Mouse (Mus musculus) hindbrain, embryonic 13.5 days (tissue): ENCODE results near the gene Tbx15. TPM values are rescaled to one million over a fixed set of nuclear protein-coding genes. Genes with fewer than 3 reads are reported as not detected.
A peak's percentile ranks its signal among the peaks of the same experiment; 100 is the strongest.

Experiments used
- ATAC-seq: fragments of 200-750 bp; cut with Nextera tagmentation; 2 replicates; pipeline ENCODE4 v1.8.0; 2017; ENCODE audit warnings: moderate TSS enrichment; ENCODE audit not compliant: low FRiP score
- H3K27ac ChIP-seq: fragments of 300-500 bp; sonication (generic); 2 replicates; pipeline ENCODE4 v1.5.1; 2015; ENCODE audit warnings: inconsistent platforms, mild to moderate bottlenecking, moderate library complexity
- H3K27me3 ChIP-seq: fragments of 300-500 bp; sonication (generic); 2 replicates; pipeline ENCODE4 v1.6.1; 2015; ENCODE audit warnings: mild to moderate bottlenecking, inconsistent platforms
- H3K36me3 ChIP-seq: fragments of 300-500 bp; sonication (generic); 2 replicates; pipeline ENCODE4 v1.6.1; 2015; ENCODE audit warnings: mild to moderate bottlenecking, inconsistent platforms
- H3K4me1 ChIP-seq: fragments of 300-500 bp; sonication (generic); replicated peaks from 2 replicates; pipeline ENCODE4 v1.6.1; 2015; ENCODE audit warnings: inconsistent platforms
- H3K4me2 ChIP-seq: fragments of 300-500 bp; sonication (generic); 2 replicates; pipeline ENCODE4 v1.6.1; 2015; ENCODE audit warnings: inconsistent platforms, mild to moderate bottlenecking, moderate library complexity
- H3K4me3 ChIP-seq: fragments of 300-500 bp; sonication (generic); 2 replicates; pipeline ENCODE4 v1.5.1; 2015; ENCODE audit warnings: mild to moderate bottlenecking, inconsistent platforms
- H3K9ac ChIP-seq: fragments of 300-500 bp; sonication (generic); 2 replicates; pipeline ENCODE4 v1.6.1; 2015; ENCODE audit warnings: mild to moderate bottlenecking, inconsistent platforms
- H3K9me3 ChIP-seq: fragments of 300-500 bp; sonication (generic); 2 replicates; pipeline ENCODE4 v1.6.1; 2016; ENCODE audit warnings: inconsistent platforms
- WGBS: fragments of 180-500 bp; shearing (Covaris S2); methylation state at CpG from one replicate; pipeline ENCODE4 v1.1.7; 2015; 5-methylcytosine and 5-hydroxymethylcytosine counted together
- polyA plus RNA-seq: library from polyadenylated mRNA; unstranded; fragments of >200 nt; fragmentation: Nextera tagmentation; extraction: Ambion mirVana; gene quantifications from 2 replicates; pipeline ENCODE4 v1.2.1, GENCODE M21; 2015

The Tbx15 gene
- polyA plus RNA-seq, 1 experiment from 2014 or later: 0.57 TPM

DNA sequence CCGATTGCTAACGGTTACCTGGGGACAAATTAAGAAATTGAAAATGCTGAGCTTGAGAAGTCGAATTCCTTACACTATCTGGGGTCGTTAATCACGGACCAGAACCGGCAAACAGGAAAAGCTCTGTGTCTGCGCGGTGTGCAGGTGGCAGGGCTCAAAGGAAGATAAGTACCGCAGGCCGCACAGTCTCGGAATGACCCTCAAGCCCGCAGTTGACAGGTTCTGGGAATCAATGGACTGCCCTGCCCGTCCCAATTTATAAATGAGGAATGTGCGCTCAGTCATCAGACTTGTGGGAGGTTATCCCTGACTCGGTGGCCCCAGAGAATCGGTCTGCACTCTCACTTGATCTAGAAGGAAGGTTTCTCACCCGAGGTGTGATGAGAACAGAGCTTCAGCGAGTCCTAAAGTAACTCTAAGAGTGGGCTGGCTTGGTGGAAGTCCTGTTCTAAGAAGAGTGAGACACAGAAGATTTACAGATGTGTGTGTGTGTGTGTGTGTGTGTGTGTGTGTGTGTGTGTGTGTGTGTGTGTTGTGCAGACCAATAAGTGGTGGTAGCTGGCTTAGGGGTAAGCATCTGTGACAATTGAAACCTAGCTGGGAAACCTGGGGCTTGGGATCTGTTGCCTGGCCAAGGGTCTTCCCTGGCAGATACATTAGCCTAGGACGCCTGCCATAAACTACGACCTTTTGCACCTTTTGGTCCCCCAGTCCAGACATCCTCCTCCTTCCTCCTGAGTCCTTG lies 708 bp upstream of the Tbx15 start:
- no peaks in the 10 kb centered on the region for H3K36me3 ChIP-seq
- H3K27ac ChIP-seq: no peak overlapping the region
- no peak overlapping the region for H3K4me3 ChIP-seq
- H3K9me3 ChIP-seq: no peaks in the 10 kb centered on the region
- peaks cover 98% of the 10 kb centered on the region for H3K27me3 ChIP-seq
- peaks cover 6% of the 10 kb centered on the region for H3K4me1 ChIP-seq
- WGBS: 2% methylated on average over 20 of the region's 20 CpGs
- H3K4me2 ChIP-seq: no peak overlapping the region
- ATAC-seq: no peak
- no peak overlapping the region for H3K9ac ChIP-seq

DNA sequence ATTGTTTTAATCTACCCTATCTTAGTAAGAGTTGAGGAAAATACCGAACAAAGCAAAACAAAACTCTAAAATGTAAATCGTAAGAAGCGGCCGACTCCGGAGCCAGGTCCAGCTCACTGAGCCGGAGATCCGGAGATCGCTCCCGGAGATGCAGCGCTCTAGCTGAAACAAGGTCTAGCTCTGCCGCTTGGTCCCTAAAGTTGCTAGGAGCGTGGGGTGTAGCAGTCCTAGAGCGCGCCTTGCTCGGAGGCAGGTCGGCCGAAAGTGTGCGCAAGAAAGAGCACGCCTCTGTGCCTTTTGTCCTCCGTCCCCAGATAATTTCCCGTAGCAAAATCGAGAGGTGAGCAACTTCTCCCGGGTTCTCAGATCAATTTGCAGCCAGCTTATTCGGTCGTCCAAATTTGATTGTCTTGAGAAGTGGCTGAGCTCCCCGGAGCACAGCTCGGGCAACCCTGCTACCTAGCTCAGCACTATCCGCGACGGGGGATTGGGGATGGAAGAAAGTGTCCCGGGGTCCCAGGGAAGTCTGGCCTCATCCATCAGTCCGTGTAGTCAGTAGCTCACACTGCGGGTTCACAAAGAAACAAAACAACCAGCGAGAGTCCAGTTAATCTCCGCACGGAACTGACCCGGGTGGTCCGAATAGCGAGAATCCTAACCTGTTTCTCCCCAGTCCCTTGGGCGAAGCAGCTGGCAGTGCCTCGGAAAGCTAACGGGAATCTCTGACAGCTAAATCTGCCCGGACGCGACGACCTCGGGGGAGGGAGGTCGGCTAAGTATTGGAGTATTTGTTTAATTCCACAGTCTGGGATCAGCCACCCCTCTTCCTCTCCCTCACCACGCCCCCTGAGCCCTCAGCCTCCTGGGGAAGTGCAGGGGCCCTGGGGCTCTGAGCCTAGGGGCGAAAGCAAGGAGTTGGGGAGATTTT lies 894 bp downstream of the Tbx15 start:
- no peak overlapping the region for H3K4me3 ChIP-seq
- no peak overlapping the region for H3K27ac ChIP-seq
- H3K9ac ChIP-seq: no peak overlapping the region
- no peaks in the 10 kb centered on the region for H3K36me3 ChIP-seq
- H3K9me3 ChIP-seq: no peaks in the 10 kb centered on the region
- WGBS: under 1% methylated on average over 50 of the region's 50 CpGs
- H3K4me2 ChIP-seq: peak overlapping the region; percentile 19; the same call in 1 of the 2 replicates
- H3K27me3 ChIP-seq: peaks cover 98% of the 10 kb centered on the region
- no peak for ATAC-seq
- H3K4me1 ChIP-seq: peaks cover 4% of the 10 kb centered on the region; the same call in 1 of the 2 replicates

DNA sequence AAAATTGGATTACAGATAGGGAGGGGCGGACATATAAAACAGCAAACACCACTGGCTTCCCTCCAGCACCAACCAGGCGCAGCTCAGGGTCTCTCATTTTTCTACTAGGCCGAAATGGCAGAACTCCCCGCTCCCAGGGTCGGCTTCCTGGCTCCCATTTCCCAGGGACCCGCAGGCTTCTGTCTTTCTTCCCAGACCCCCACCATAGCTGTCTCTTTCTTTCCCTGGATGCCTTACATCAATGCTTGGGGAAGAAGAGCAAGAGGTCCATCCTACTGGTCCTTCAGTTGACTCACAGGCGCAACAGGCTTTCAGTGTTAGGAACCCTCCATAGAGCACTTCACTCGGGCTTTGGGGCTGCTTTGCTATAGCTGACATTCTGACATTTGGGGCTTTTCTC lies 2.3 kb downstream of the Tbx15 start:
- Histone ChIP-seq H3K9ac (no peak overlapping the region), H3K36me3 (no peaks in the 10 kb centered on the region), H3K4me3 (no peak overlapping the region), H3K4me1 (peaks cover 4% of the 10 kb centered on the region; the same call in 1 of the 2 replicates), H3K4me2 (no peak overlapping the region), H3K9me3 (no peaks in the 10 kb centered on the region), H3K27me3 (peaks cover 100% of the 10 kb centered on the region), H3K27ac (no peak overlapping the region)
- 1% methylated on average over 8 of the region's 8 CpGs for WGBS
- no peak for ATAC-seq

DNA sequence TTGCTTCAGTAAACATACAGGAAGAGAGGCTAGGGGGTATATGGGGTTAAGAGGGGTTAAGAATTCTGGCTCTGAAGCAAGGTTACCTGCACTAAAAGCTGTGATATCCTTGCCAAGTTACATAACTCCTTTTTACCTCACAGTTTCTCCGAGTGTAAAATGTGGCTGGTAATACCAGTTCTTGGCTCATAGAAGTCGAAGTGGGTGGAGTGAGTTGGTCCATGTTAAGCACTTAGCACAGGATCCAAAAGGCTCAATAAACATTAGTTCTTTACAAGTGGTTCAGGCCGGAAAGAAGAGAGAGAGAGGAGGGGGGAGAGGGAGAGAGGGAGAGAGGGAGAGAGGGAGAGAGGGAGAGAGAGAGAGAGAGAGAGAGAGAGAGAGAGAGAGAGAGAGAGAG lies 5.2 kb downstream of the Tbx15 start:
- WGBS: 21% methylated on average over 3 of the region's 3 CpGs
- H3K4me2 ChIP-seq: no peak overlapping the region
- no peak overlapping the region for H3K27ac ChIP-seq
- H3K36me3 ChIP-seq: no peaks in the 10 kb centered on the region
- ATAC-seq: no peak
- H3K27me3 ChIP-seq: peaks cover 100% of the 10 kb centered on the region
- H3K4me3 ChIP-seq: no peak overlapping the region
- peaks cover 4% of the 10 kb centered on the region; the same call in 1 of the 2 replicates for H3K4me1 ChIP-seq
- no peaks in the 10 kb centered on the region for H3K9me3 ChIP-seq
- no peak overlapping the region for H3K9ac ChIP-seq

DNA sequence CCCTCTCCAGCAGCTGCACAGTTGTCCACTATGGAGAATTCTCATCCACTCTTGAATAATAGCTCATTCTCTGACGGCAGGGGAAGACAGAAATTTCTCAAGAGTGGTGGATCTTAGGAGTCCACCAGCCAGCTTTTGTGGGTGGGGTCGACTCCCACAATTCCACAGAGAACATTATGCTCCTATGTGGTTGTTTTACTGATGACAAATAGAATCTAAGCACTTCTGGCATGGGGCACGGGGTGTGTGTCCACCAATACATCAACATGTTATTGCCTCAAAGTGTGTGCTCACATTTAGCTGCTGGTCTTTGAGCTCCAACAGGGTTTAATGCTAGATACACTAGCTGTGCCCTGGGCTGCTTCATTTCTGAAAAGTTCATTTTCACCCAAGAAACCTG lies 6.4 kb downstream of the Tbx15 start:
- ATAC-seq: no peak
- no peak overlapping the region for H3K4me3 ChIP-seq
- WGBS: 34% methylated on average over 3 of the region's 3 CpGs
- no peaks in the 10 kb centered on the region for H3K9me3 ChIP-seq
- H3K27ac ChIP-seq: no peak overlapping the region
- H3K4me2 ChIP-seq: no peak overlapping the region
- no peaks in the 10 kb centered on the region for H3K4me1 ChIP-seq
- H3K36me3 ChIP-seq: no peaks in the 10 kb centered on the region
- H3K9ac ChIP-seq: no peak overlapping the region
- H3K27me3 ChIP-seq: peaks cover 100% of the 10 kb centered on the region

DNA sequence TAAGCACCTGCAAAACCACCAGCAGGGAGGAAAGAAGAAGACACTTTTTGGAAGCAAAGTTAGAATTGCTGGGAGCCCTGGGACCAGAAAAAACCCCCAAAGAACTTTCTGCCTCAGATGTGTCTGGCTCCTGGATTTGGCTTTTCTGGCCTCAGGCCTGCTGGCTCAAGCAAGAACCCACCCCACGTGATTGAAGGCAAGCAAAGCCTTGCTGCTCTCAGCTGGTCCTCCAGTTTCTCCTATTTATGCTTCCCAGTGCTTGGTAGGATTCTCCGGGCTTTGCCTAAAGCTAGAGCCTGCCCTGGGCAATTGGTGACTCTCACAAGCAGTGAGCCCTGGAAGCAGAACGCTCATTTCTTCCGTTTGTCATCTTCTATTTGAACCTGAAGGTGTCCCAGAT lies 7.4 kb downstream of the Tbx15 start:
- Histone ChIP-seq H3K4me1 (no peaks in the 10 kb centered on the region), H3K4me3 (no peak overlapping the region), H3K36me3 (no peaks in the 10 kb centered on the region), H3K27me3 (peaks cover 100% of the 10 kb centered on the region), H3K27ac (no peak overlapping the region), H3K4me2 (no peak overlapping the region), H3K9me3 (no peaks in the 10 kb centered on the region), H3K9ac (no peak overlapping the region)
- ATAC-seq: no peak
- 3% methylated on average over 4 of the region's 4 CpGs for WGBS

DNA sequence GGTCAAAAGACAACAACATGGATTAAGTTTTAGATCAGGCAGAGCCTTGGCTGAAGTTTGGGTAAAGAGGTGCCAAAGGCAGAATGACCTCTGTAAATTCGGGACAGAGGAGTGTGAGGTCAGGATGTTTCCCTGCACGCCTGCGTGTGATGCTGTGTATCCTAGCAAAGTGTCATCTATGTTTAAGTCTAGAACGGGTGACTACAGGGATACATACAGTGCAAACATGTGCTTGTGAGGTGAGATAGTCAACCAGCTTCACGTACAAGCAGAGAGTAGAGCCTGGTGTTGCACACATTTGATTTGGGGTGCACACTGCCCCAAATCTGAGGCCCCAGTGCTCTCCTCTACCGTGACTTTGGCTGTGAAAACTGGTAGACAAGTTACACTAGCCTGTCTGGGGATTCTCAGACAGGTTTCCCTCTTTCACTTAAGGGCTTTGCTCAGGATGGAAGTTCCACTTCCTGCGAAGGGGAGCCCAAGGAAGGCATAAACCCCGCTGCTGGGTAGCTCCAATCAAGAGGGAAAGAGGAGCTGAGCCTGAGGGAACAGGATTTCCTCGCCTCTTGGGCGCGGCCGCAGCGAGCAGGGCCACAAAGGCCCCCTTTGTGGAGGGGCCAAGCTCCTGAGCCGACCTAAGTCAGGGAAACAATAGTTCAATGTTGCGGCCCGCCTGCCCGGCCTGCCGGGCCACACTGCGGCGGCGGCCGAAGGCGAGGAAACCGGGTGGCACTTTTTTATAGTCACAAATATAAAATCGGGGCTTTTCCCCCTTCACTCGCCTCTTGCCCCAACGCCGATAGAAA lies 8.0 kb downstream of the Tbx15 start:
- Histone ChIP-seq H3K9ac (no peak overlapping the region), H3K36me3 (no peaks in the 10 kb centered on the region), H3K9me3 (no peaks in the 10 kb centered on the region), H3K4me2 (no peak overlapping the region), H3K4me1 (no peaks in the 10 kb centered on the region), H3K4me3 (no peak overlapping the region), H3K27me3 (peaks cover 100% of the 10 kb centered on the region), H3K27ac (no peak overlapping the region)
- ATAC-seq: no peak
- 2% methylated on average over 28 of the region's 28 CpGs for WGBS

DNA sequence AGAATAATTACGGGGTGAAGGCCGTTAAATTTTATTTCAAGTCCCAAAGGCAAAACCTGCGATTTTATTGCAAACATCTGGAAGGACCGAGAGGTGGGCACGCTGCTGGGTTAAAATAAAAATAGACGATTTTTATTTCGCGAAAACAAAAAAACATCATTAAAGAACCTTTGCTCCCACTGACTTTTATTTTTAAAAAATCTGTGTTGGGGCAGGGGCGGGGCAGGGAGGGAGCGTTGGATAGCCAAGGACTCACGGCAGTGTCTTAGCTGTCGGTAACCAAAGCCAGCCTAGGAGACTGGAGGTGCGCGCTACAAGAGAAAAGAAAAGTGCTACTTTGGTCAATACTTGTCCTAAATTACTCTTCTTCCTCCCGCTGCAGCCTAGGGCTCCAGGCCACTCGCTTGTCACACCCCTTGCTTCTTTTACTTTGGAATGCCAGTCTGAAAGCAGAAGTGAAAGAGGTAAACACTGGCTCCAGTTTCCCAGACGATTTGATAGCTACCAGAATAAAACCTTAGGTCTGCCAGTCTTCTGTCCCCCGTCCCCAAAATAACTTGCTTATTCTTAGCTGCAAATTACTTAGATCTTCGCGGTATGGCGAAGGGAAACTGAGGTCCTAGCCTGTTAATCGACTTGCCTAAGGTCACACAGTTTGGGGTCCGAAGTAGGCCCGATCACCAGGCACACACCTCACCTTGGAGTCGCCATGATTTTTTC lies 8.8 kb downstream of the Tbx15 start:
- Histone ChIP-seq H3K27me3 (peaks cover 100% of the 10 kb centered on the region), H3K36me3 (no peaks in the 10 kb centered on the region), H3K4me3 (no peak overlapping the region), H3K4me1 (peaks cover 6% of the 10 kb centered on the region), H3K9me3 (no peaks in the 10 kb centered on the region), H3K27ac (no peak overlapping the region), H3K9ac (no peak overlapping the region), H3K4me2 (no peak overlapping the region)
- 1% methylated on average over 25 of the region's 25 CpGs for WGBS
- no peak for ATAC-seq

DNA sequence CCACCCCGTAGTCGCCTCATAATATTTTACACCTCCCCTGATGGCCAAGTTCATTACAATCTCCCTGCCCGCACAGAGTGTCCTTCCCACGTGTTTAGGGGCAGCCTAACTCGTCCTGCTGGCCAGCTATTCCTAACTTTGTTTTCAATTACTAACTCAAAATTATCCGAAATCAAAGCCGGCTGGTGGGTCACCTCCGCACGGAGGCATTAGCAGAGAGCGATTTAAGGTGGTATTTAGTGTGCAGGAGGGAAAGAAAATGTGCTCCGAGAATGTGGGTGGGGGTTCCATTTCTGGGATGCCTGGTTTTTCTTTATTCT lies 9.3 kb downstream of the Tbx15 start:
- Histone ChIP-seq H3K4me1 (peaks cover 7% of the 10 kb centered on the region), H3K4me2 (no peak overlapping the region), H3K27me3 (peaks cover 100% of the 10 kb centered on the region), H3K36me3 (no peaks in the 10 kb centered on the region), H3K9me3 (no peaks in the 10 kb centered on the region), H3K27ac (no peak overlapping the region), H3K9ac (no peak overlapping the region), H3K4me3 (no peak overlapping the region)
- WGBS: 1% methylated on average over 11 of the region's 11 CpGs
- ATAC-seq: no peak

DNA sequence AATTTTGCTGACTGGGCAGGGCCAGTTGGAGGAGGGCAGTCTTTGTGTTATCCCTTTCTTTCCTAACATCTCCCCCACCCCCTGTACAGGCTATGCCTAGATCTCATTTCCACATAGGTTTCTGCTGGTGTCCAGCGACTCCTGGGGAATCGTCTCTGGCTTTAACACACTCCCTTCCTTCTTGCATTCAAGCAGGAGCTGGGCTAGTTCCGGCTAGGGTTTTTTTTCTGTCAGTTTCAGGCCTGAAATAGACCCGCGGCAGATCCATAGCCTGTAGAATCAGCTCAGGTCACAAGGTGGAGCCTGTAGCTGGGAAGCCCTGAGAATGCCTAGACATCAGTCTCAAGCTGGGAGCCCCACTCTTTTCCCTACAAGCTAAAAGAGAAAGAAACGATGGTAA lies 9.7 kb downstream of the Tbx15 start:
- no peak overlapping the region for H3K9ac ChIP-seq
- H3K9me3 ChIP-seq: no peaks in the 10 kb centered on the region
- H3K4me2 ChIP-seq: no peak overlapping the region
- no peaks in the 10 kb centered on the region for H3K36me3 ChIP-seq
- no peak overlapping the region for H3K27ac ChIP-seq
- peaks cover 7% of the 10 kb centered on the region for H3K4me1 ChIP-seq
- no peak for ATAC-seq
- WGBS: 0% methylated on average over 6 of the region's 6 CpGs
- H3K27me3 ChIP-seq: peaks cover 100% of the 10 kb centered on the region
- no peak overlapping the region for H3K4me3 ChIP-seq

DNA sequence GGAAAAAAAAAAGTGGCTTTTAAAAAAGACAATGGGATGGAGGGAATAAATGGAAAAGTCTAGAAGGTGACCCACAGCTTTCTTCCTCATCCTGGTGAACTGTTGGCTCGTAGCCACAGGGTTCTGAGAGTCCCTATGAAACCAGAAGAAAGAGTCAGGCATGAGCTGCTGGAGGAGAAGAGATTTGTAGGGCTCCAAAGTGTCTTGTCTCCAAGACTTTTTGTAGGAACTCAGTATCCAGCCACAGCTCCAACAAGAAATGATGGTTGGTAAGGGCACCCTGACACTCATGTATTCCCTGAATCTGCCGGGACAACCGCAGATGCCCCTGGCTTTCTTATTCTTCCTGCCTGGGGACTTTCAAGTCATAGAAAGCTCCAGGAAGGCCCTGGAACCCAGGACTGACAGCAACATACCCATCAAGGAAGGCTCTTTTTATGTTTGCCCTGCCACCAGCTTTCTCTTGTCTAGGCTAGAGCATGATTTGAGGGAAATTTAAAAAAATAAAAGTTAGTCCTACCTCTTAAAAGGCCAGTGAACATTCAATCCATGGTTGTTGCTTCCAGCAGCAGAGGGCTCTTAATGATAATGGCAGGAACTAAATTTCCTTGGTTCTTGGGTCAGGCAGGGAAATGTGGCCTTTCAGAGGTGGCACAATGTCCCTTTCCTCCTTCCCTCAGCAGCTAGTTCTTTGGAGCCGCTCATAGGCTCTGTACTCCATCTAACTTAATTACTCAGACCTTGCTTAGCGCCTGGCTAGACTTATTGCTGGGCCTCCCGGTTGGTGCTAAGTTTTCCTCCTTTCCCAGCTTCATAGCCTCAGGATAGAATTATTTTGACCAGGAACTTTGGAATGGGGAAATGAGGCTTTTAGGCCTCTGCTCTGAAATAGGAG lies 11.3 kb downstream of the Tbx15 start:
- Histone ChIP-seq H3K4me2 (no peak overlapping the region), H3K9ac (no peak overlapping the region), H3K27ac (no peak overlapping the region), H3K4me3 (no peak overlapping the region), H3K27me3 (peaks cover 100% of the 10 kb centered on the region), H3K36me3 (no peaks in the 10 kb centered on the region), H3K9me3 (no peaks in the 10 kb centered on the region), H3K4me1 (peaks cover 7% of the 10 kb centered on the region)
- WGBS: 14% methylated on average over 6 of the region's 6 CpGs
- ATAC-seq: no peak
